Mouse (Mus musculus): ENCODE measurements around the gene Defb47. TPM values are rescaled to one million over a fixed set of nuclear protein-coding genes. Genes with fewer than 3 reads are reported as not detected.

Defb47 gene
- polyA plus RNA-seq, 1 experiment from 2014 or later: not detected

Other genes with a start within 250 kb of the Defb47 start
- 12.6 and 12.8 TPM in 2 replicates for gene Ints6, start 236.9 kb upstream of the Defb47 start, polyA plus RNA-seq (2015; fragmentation: Nextera tagmentation; extraction: Ambion mirVana)
- gene Wdfy2, start 160.4 kb upstream of the Defb47 start, polyA plus RNA-seq (2015; fragmentation: Nextera tagmentation; extraction: Ambion mirVana): 6.2 and 8.2 TPM in 2 replicates
- gene Defb48, start 13.6 kb upstream of the Defb47 start, polyA plus RNA-seq (2015; fragmentation: Nextera tagmentation; extraction: Ambion mirVana): not detected in 2 replicates
- gene Defb43, start 13.7 kb downstream of the Defb47 start, polyA plus RNA-seq (2015; fragmentation: Nextera tagmentation; extraction: Ambion mirVana): not detected in 2 replicates
- gene Defb42, start 48.9 kb downstream of the Defb47 start, polyA plus RNA-seq (2015; fragmentation: Nextera tagmentation; extraction: Ambion mirVana): 0.65 TPM in 1 of 2 replicates, not detected in the other
- not detected in 2 replicates for gene Defb30, start 51.9 kb downstream of the Defb47 start, polyA plus RNA-seq (2015; fragmentation: Nextera tagmentation; extraction: Ambion mirVana)